In genomic region chr3:137322304-137322703, GRCm38 (mm10) we compare ENCODE assay signal across 9 mouse cellular contexts. TPM values are rescaled to one million over a fixed set of nuclear protein-coding genes. Genes with fewer than 3 reads are reported as not detected.
A peak's percentile ranks its signal among the peaks of the same experiment; 100 is the strongest.
DNase-seq lines count a peak whose midpoint lies in the region; ATAC-seq and TF ChIP-seq lines count a peak whose summit lies in the region.
"Had no signal": no experiment of that assay in that cellular context is flagged by ENCODE, and none has a peak within 500 bp of the region (broad histone marks: within the 10 kb centered on the region; RNA-seq: fewer than 3 reads in every experiment).

No protein-coding gene starts in this region.

- TF ChIP-seq CTCF in cerebellum, adult 2 months (IDR thresholded peaks at IDR 0.05; ENCODE audit: borderline replicate concordance, insufficient read depth, low read depth, low read length): no peak
- no peak for TF ChIP-seq CTCF in kidney, postnatal 0 days (IDR thresholded peaks at IDR 0.05; ENCODE audit: low read depth)

- no peak overlapping the region for H3K4me3 ChIP-seq in cerebellum, adult 2 months (replicated peaks; ENCODE audit: insufficient read depth, low read depth, low read length)
- H3K4me3 ChIP-seq in neural tube, embryonic 11.5 days (ENCODE audit: low read depth, low read length): no peak overlapping the region
- no peak overlapping the region for H3K4me3 ChIP-seq in kidney, postnatal 0 days (replicated peaks; ENCODE audit: low read depth, low read length)

- H3K27ac ChIP-seq in cerebellum, adult 2 months (ENCODE audit: insufficient read depth, low read length): no peak overlapping the region
- no peak overlapping the region for H3K27ac ChIP-seq in neural tube, embryonic 11.5 days (ENCODE audit: low read depth, low read length)
- no peak overlapping the region for H3K27ac ChIP-seq in kidney, postnatal 0 days

- 31% methylated on average over 12 of the region's 12 CpGs for WGBS in cerebellum, adult 2 months
- WGBS in neural tube, embryonic 11.5 days: 49% methylated on average over 12 of the region's 12 CpGs
- WGBS in kidney, postnatal 0 days: 44% methylated on average over 12 of the region's 12 CpGs

- no peaks in the 10 kb centered on the region for H3K36me3 ChIP-seq in neural tube, embryonic 11.5 days (ENCODE audit: control insufficient read depth, insufficient read depth, low read length)
- H3K36me3 ChIP-seq in kidney, postnatal 0 days (ENCODE audit: insufficient read depth, low read length): no peaks in the 10 kb centered on the region

- no peak overlapping the region for H3K9ac ChIP-seq in neural tube, embryonic 11.5 days (ENCODE audit: low read length)
- no peak overlapping the region for H3K9ac ChIP-seq in kidney, postnatal 0 days (ENCODE audit: low read depth, low read length)

- no peaks in the 10 kb centered on the region; the same call in 1 of the 2 replicates for H3K4me1 ChIP-seq in cerebellum, adult 2 months (ENCODE audit: control insufficient read depth, insufficient read depth, low read length)
- no peaks in the 10 kb centered on the region for H3K4me1 ChIP-seq in neural tube, embryonic 11.5 days (ENCODE audit: control insufficient read depth, insufficient read depth, low read length)
- no peaks in the 10 kb centered on the region for H3K4me1 ChIP-seq in kidney, postnatal 0 days (replicated peaks; ENCODE audit: insufficient read depth, low read length)

- H3K27me3 ChIP-seq in cerebellum, adult 2 months (ENCODE audit: control insufficient read depth, insufficient read depth, low read length): no peaks in the 10 kb centered on the region
- no peaks in the 10 kb centered on the region for H3K27me3 ChIP-seq in neural tube, embryonic 11.5 days (ENCODE audit: control insufficient read depth, insufficient read depth, low read length)
- H3K27me3 ChIP-seq in kidney, postnatal 0 days (ENCODE audit: insufficient read depth, low read length): no peaks in the 10 kb centered on the region

- H3K9me3 ChIP-seq in neural tube, embryonic 11.5 days (ENCODE audit: control insufficient read depth, low read length): no peaks in the 10 kb centered on the region
- H3K9me3 ChIP-seq in kidney, postnatal 0 days (replicated peaks; ENCODE audit: low read length): no peaks in the 10 kb centered on the region

- no peak overlapping the region for H3K4me2 ChIP-seq in neural tube, embryonic 11.5 days (ENCODE audit: low read depth)
- H3K4me2 ChIP-seq in kidney, postnatal 0 days (ENCODE audit: low read length): no peak overlapping the region

- no peak for ATAC-seq in neural tube, embryonic 11.5 days (ENCODE audit: insufficient read depth, low FRiP score, low TSS enrichment)
- ATAC-seq in kidney, postnatal 0 days (replicated peaks; ENCODE audit: low FRiP score, low read depth): no peak
- no peak for ATAC-seq in erythroid progenitor cell, adult 5-6 weeks (replicated peaks; ENCODE audit: low FRiP score, poor library complexity, severe bottlenecking)

- no peak for TF ChIP-seq POLR2A in cerebellum, adult 2 months (IDR thresholded peaks at IDR 0.05; ENCODE audit: borderline replicate concordance, insufficient read depth, low read length)

- DNase-seq in cerebellum, adult 2 months: peak; percentile 17 to 24
- DNase-seq in cerebellum, adult 11 months: no peak
- peak; percentile 32 for DNase-seq in neural tube, embryonic 11.5 days (ENCODE audit: low spot score)
- no peak for DNase-seq in neural tube, embryonic 10.5 days (ENCODE audit: extremely low spot score, low spot score)
- peak; percentile 62 for DNase-seq in kidney, postnatal 0 days (ENCODE audit: low spot score)
- DNase-seq in urinary bladder, postnatal 36 days (ENCODE audit: low spot score in 2 of 2): no peak
- no peak for DNase-seq in spleen, adult 12 weeks (ENCODE audit: low spot score)

RNA-seq across cellular contexts. Expression of gene Emcn, which starts 18.6 kb away (rescaled TPM):
- polyA plus RNA-seq in cerebellum, adult 2 months (2012; rRNA removed): 15.8 and 16.9 TPM in 2 replicates
- polyA plus RNA-seq in neural tube, embryonic 11.5 days (2014; fragmentation: Nextera tagmentation; extraction: Ambion mirVana): 29.7 and 32.0 TPM in 2 replicates
- 127 and 136 TPM in 2 replicates for polyA plus RNA-seq in kidney, postnatal 0 days (2015; fragmentation: Nextera tagmentation; extraction: Ambion mirVana)
- not detected in 2 replicates for total RNA-seq in erythroid progenitor cell, adult 5-6 weeks (2015; ENCODE audit: low replicate concordance)
- total RNA-seq in erythroid progenitor cell, adult 5-6 weeks (2017; ENCODE audit: low replicate concordance): not detected in 2 replicates
- polyA plus RNA-seq: C2C12 had no signal

Comparison
In these comparisons a context has a peak if more than half of its experiments do, and no peak if none do; other contexts are left out.
1. DNase-seq: peak in cerebellum, adult 2 months (2 of 2), neural tube, embryonic 11.5 days (single experiment) and kidney, postnatal 0 days (single experiment); none in cerebellum, adult 11 months (single experiment), neural tube, embryonic 10.5 days (single experiment), urinary bladder, postnatal 36 days (0 of 2) and spleen, adult 12 weeks (single experiment).